Mouse (Mus musculus) ES-E14 (cell line): ENCODE results near the gene Clec2d. TPM values are rescaled to one million over a fixed set of nuclear protein-coding genes. Genes with fewer than 3 reads are reported as not detected.

Source experiments
- DNase-seq: peaks from one replicate; pipeline ENCODE4 v3.0.0-alpha.2; 2013; ENCODE audit warnings: low read depth, low spot score
- H3K27ac ChIP-seq: 2 replicates; pipeline ENCODE4 v1.5.1; 2012; ENCODE audit warnings: low read depth, mild to moderate bottlenecking, low read length, moderate library complexity, mixed read lengths; ENCODE audit not compliant: poor library complexity, insufficient read depth, severe bottlenecking
- H3K36me3 ChIP-seq: 2 replicates; pipeline ENCODE4 v1.6.1; 2012; ENCODE audit warnings: mild to moderate bottlenecking, low read length, moderate library complexity, mixed read lengths; ENCODE audit not compliant: control insufficient read depth, poor library complexity, insufficient read depth, severe bottlenecking
- H3K4me1 ChIP-seq, 2 experiments: fragments of 150-350 bp in 1 of 2; sonication (generic) in 1 of 2; 2 replicates each; pipeline ENCODE4 v1.6.1; 2012; ENCODE audit warnings: low read length in 2 of 2, mild to moderate bottlenecking in 1 of 2, mixed read lengths in 1 of 2; ENCODE audit not compliant: control insufficient read depth in 2 of 2, insufficient read depth in 2 of 2, poor library complexity in 1 of 2
- H3K4me3 ChIP-seq, 2 experiments: fragments of 150-350 bp in 1 of 2; sonication (generic) in 1 of 2; 2 replicates each; pipeline ENCODE4 v1.5.1; 2012; ENCODE audit warnings: low read length in 2 of 2, low read depth in 1 of 2, mild to moderate bottlenecking in 1 of 2, mixed read lengths in 1 of 2; ENCODE audit not compliant: insufficient read depth in 1 of 2, poor library complexity in 1 of 2, severe bottlenecking in 1 of 2
- H3K9ac ChIP-seq: 2 replicates; pipeline ENCODE4 v1.6.1; 2012; ENCODE audit warnings: low read depth, mild to moderate bottlenecking, low read length, mixed read lengths; ENCODE audit not compliant: poor library complexity, insufficient read depth, severe bottlenecking
- H3K9me3 ChIP-seq: fragments of 150-350 bp; sonication (generic); 2 replicates; pipeline ENCODE4 v1.6.1; 2012; ENCODE audit warnings: low read depth, mild to moderate bottlenecking, low read length; ENCODE audit not compliant: control insufficient read depth, insufficient read depth
- CHD2 ChIP-seq: IDR thresholded peaks from 2 replicates; pipeline ENCODE4 v1.6.1; 2014; ENCODE audit warnings: mild to moderate bottlenecking, low read depth, low read length, inconsistent platforms
- HCFC1 ChIP-seq: IDR thresholded peaks from 2 replicates; pipeline ENCODE4 v1.6.1; 2012; ENCODE audit warnings: low read length, inconsistent platforms, borderline replicate concordance; ENCODE audit not compliant: insufficient read depth
- MAFK ChIP-seq: IDR thresholded peaks from 2 replicates; pipeline ENCODE4 v1.6.1; 2014; ENCODE audit warnings: mild to moderate bottlenecking, low read depth, low read length, inconsistent platforms; ENCODE audit not compliant: insufficient read depth
- ZC3H11A ChIP-seq: IDR thresholded peaks from 2 replicates; pipeline ENCODE4 v1.6.1; 2012; ENCODE audit warnings: low read depth, mild to moderate bottlenecking, inconsistent platforms, low read length, borderline replicate concordance
- ZNF384 ChIP-seq: IDR thresholded peaks from 2 replicates; pipeline ENCODE4 v1.6.1; 2012; ENCODE audit warnings: low read depth, low read length, inconsistent platforms
- in situ Hi-C, 2 experiments: fragments of 600-800 bp; cut with MboI; formaldehyde crosslinking; loops; one replicate each; pipeline ENCODE4 v1.15.1; 2025; ENCODE audit warnings: low sequenced_read_pairs in 2 of 2, inconsistent platforms in 1 of 2; ENCODE audit not compliant: unreplicated experiment in 2 of 2
- total RNA-seq: library from RNA; depleted of rRNA; stranded (reverse); fragments of 300-350 nt; gene quantifications from 2 replicates; pipeline ENCODE4 v1.2.3, GENCODE M21; 2012

The Clec2d gene
- total RNA-seq, 1 experiment, result 0.40 TPM

- no peaks in the 10 kb centered on the region for H3K36me3 ChIP-seq
- in situ Hi-C loops, result no loop called here
- H3K4me1 ChIP-seq, result no peaks in the 10 kb centered on the region
- H3K4me3 ChIP-seq, result no peak overlapping the region
- no peak for DNase-seq
- no peak overlapping the region for H3K27ac ChIP-seq
- no peak for TF ChIP-seq HCFC1
- TF ChIP-seq ZC3H11A, result no peak
- TF ChIP-seq MAFK, result no peak
- TF ChIP-seq ZNF384, result no peak
- no peak for TF ChIP-seq CHD2
- H3K9me3 ChIP-seq, result no peaks in the 10 kb centered on the region
- H3K9ac ChIP-seq, result no peak overlapping the region
These were observed 43.7 kb downstream of the Clec2d start for GRCm38 (mm10) chr6:129224090-129224489.

DNA sequence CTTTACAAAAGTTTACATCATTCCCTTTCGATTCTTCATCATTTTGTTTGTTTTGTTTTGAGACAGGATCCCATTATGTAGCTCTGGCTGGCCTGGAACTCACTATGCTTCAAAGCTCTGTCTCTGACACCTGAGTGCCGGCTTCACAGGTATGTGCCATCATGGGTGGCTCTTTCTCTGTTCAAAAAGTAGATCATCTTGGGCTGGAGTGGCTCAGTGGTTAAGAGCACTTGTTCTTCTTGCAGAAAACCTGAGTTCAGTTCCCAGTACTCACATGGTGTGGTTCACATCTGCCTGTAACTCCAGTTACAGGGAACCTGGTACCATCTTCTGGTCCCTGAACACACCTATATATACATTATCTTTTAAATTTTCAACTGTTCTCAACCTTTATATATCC lies 44.7 kb downstream of the Clec2d start:
- no peak for TF ChIP-seq CHD2
- TF ChIP-seq MAFK, result no peak
- no peak for TF ChIP-seq ZNF384
- no peak for TF ChIP-seq HCFC1
- TF ChIP-seq ZC3H11A, result no peak
- Histone ChIP-seq H3K9ac (no peak overlapping the region), H3K4me3 (no peak overlapping the region), H3K4me1 (no peaks in the 10 kb centered on the region), H3K36me3 (no peaks in the 10 kb centered on the region), H3K9me3 (no peaks in the 10 kb centered on the region), H3K27ac (no peak overlapping the region)
- no peak for DNase-seq
- in situ Hi-C loops, result no loop called here

GRCm38 (mm10) chr6:129228935-129229773 lies 48.7 kb downstream of the Clec2d start:
- no peak for DNase-seq
- Histone ChIP-seq H3K4me1 (peaks cover 2 to 5% of the 10 kb centered on the region in 2 experiments; a peak in 1 of 4 replicates), H3K4me3 (no peak overlapping the region), H3K27ac (no peak overlapping the region), H3K9ac (no peak overlapping the region), H3K36me3 (no peaks in the 10 kb centered on the region), H3K9me3 (no peaks in the 10 kb centered on the region)
- in situ Hi-C loops, result no loop called here
- TF ChIP-seq ZNF384 (no peak), CHD2 (no peak), MAFK (no peak), HCFC1 (no peak), ZC3H11A (no peak)

GRCm38 (mm10) chr6:129229774-129230578 lies 49.6 kb downstream of the Clec2d start:
- no peak for TF ChIP-seq ZC3H11A
- TF ChIP-seq MAFK, result no peak
- TF ChIP-seq ZNF384, result no peak
- no peak for TF ChIP-seq CHD2
- TF ChIP-seq HCFC1, result no peak
- Histone ChIP-seq H3K4me1 (peaks cover 2 to 7% of the 10 kb centered on the region in 2 experiments; a peak in 1 of 4 replicates), H3K27ac (no peak overlapping the region), H3K36me3 (no peaks in the 10 kb centered on the region), H3K9ac (no peak overlapping the region), H3K9me3 (no peaks in the 10 kb centered on the region), H3K4me3 (no peak overlapping the region)
- in situ Hi-C loops, result no loop called here
- DNase-seq, result no peak
